Mouse (Mus musculus): ENCODE measurements around the gene Nfe2l1.
A peak's percentile ranks its signal among the peaks of the same experiment; 100 is the strongest.
"Not testable (repeated sequence)": the region's sequence is repeated elsewhere in the genome, so short reads cannot be mapped to it uniquely, and the experiment has no call there.

Gene Nfe2l1

DNA sequence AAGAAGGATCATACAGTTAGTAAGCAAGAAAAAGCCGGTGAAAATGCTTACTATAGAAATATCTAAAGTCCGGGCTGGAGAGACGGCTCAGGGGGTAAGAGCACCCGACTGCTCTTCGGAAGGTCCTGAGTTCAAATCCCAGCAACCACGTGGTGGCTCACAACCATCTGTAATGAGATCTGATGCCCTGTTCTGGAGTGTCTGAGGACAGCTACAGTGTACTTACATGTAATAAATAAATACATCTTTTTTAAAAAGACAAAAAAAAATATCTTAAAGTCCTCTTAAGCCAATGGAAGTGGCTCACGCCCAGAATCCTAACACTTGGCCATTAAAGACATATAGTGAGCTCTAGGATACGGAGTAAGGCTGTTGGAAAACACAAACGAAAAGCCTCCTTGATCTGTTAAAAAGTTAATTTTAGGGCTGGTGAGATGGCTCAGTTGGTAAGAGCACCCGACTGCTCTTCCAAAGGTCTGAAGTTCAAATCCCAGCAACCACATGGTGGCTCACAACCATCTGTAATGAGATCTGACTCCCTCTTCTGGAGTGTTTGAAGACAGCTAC lies 51.6 kb downstream of the Nfe2l1 start:
- DNase-seq (ENCODE audit: low spot score), result not testable (repeated sequence)

DNA sequence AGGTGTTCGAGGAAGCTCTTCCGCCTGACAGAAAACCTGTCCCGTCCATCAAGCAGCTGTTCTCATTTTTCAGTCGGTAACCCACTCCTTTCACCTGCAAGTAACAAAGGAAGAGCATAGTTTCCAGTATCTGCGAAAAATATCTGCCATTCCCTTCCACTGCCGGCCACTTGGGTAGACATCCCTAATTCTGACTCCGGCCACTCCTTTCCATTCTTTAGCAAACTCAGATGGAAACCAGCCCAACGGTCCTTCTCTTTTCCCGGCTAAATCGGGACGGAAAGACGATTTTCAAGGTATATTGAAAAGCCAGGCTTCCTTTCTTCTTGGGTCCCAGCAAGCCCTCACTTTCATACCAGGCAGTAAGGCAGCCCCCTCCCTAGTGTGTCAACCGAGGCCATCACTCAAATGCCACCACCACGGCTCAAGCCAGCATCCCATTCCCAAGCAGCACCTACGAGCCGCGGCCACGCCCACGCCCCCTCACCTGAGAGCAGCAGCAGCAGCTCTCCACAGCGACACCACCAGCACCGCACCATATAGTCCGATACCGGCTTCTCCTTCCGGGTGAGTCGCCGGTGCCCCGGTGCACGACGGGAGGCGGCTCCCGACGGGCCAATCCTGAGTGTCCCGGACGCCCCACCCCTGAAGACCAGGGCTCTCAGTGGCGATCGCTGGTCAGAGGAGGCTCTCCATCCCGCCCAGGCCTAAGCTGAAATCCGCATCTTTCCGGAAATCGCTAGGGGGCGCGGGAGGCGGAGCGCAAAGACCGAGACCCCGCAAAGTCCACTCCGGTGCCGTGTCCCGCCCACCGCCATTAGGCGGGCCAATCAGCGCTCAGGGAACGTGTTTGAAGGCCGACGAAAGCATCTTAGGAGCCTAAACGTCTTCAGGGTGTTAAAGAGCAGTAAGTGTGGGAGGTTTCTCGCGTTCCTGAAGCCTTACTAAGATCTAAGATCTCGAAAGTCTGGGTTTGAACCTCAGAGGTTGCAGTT lies 52.5 kb downstream of the Nfe2l1 start, which contains the start of gene Snx11:
TSS of gene Snx11 (minus strand) at position 592 of the 995 bp plus-strand sequence.
- DNase-seq (ENCODE audit: low spot score), result peak; percentile 99

DNA sequence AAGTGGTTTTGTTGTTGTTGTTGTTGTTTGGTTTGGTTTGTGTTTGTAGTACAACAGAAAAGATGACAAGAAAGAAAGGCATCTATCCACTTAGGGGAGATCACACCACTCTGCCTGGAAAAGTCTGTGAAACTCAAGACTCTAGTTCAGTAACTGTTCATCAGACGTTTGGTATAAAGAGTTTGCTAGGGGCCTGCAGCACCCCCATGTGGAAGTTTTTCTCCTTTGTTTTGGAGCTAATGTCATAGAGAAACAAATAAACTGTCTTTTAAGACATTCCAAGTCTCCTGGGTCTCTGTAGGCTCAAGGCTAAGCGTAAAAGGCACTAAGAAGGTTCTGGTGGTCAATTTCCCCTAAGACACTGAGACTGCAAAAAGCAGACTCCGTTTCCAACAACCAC lies 53.7 kb downstream of the Nfe2l1 start:
- DNase-seq (ENCODE audit: low spot score), result no peak

DNA sequence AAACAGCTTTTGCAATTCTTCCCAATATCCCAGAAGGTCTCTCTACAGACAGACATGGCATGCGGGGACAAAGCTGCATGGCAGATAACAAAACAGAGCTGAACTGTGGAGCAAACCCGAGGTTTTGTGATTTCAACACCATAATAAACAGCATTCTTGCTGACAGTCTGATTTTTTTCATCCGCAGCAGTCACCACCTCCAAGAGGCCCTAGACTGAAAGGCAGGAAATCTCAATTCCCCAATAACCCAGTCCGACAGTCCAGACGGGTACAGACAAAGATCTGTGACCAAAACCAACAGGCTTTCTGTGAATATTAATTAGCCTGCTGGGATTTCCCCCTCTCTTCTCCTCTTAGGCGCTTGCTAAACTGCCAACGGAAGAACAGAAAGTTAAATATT lies 54.1 kb downstream of the Nfe2l1 start:
- DNase-seq (ENCODE audit: low spot score), result no peak

DNA sequence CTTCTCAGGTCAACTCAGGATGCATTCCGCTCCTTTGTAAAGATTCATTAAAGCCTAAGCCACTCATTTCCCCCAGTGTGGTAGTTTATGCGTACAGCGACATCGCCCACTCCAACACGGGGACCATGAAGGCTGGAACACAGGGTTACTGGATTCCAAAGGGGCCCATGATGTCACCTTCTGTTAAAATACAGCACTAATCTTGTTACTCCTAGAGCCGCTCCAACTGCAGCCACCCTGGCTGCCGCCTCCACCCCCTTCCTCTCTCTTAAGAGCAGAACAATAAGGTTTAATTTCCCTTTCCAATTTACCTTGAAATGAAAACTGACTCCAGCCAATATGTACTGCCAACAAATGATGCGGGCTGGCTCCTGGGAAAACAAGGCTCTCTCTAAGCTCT lies 54.7 kb downstream of the Nfe2l1 start:
- no peak for DNase-seq (ENCODE audit: low spot score)

DNA sequence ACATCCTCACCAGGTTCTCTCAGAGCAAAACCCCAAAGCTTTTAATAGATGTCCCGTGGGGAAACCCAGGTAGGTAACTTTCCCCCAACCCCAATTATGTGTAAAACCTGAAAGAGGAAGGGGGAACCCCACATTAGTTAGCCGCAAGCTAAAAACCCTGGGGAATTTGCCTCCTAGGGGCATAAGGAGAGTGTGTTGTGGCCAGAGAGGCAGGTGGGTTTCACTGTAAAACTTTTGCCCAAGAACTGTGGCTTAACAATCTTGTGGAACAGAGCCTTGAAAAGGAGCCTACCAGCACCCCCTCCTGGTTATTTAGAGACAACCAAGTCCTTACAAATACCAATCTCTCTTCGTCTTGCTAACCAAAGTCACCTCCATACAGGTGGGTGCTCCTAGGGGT lies 55.2 kb downstream of the Nfe2l1 start:
- no peak for DNase-seq (ENCODE audit: low spot score)

DNA sequence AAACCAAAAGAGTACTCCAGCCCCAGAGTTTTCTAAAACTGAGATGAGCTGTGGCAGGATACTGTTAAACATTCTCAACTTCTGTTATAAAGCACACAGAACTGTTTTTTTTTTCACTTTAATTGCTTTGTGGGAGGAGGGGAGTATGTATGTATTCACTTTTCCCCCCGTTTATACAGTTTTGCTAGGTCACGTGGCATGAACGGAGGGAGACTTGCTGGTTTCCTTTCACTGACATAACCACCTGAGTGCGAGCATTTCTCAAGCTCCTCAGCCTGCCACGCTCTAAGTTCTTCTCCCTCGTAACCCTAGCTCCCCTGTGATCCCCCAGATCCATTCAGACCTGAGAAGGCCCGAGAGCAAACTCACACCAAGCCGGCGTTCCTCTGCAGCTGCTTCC lies 57.4 kb downstream of the Nfe2l1 start:
- DNase-seq (ENCODE audit: low spot score), result no peak

DNA sequence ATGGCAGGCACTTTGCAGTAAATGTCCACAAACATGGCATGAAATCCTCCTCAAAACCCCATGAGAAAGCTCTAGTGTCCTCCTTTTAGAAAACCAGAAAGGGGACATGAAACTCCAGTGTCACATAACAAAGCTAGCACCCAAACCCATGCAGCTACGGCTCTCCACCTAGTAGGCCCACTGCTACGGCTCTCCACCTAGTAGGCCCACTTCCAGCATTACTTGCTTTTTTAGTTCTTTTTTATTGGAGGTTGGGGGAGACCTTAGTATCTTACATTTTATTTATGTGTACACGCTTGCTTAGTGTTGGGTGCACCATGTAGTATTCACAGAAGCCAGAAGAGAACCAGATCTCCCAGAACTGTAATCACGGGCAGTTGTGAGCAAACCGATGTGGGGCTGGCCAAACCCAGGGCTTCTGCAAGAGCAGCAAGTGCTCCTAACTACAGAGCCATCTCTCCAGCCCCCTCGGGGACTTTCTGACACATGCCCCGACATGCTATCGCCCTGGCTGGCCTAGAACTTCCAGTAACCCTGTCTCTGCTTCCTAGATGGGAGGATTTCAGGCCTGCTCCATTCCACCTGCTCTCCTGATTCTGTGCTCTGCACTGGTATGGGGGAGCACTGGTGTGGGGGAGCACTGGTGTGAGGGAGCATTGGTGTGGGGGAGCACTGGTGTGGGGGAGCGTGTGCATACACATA lies 58.3 kb downstream of the Nfe2l1 start:
- no peak for DNase-seq (ENCODE audit: low spot score)

DNA sequence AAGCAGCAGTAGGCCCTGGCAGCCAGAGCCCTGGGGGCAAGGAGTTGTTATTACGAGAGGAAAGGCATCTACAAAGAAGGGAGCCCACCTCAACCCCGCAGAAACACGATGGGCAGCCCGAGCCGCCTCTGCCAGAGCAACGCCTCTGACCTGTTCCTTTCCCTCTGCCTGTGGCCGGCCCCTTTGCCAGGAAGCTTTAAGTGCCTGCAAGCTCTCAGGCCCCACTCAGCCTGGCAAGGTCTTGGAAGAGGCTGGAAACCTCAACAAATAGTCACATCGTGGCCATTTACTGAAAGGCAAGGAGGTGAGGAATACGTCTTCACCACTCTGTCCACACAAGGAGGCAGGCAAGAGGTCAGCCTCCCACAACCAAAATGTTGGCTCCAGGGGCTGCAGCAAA lies 61.5 kb downstream of the Nfe2l1 start:
- DNase-seq (ENCODE audit: low spot score), result no peak
